Mouse (Mus musculus): ENCODE results near the gene BC024978. TPM values are rescaled to one million over a fixed set of nuclear protein-coding genes. Genes with fewer than 3 reads are reported as not detected.

The BC024978 gene
- total RNA-seq, 1 experiment from 2014 or later: 28.0 TPM

GRCm38 (mm10) chr7:27259771-27260170, 64.2 kb downstream of the BC024978 start:
- DNase-seq: no peak

Small RNA genes lying within 50 kb of the gene (microRNA-seq; reads per million reads assigned to microRNA genes)
- 0 to 0.36 reads per million in 2 experiments for gene Mir1191
- gene Mir3101: 0 reads per million in 2 experiments

Other genes with a start within 250 kb of the BC024978 start
- gene Cyp2a12, start 166.7 kb upstream of the BC024978 start, total RNA-seq (2021): 1.8 and 9.6 TPM in 2 replicates
- gene Cyp2f2, start 75.9 kb upstream of the BC024978 start, total RNA-seq (2021): 1,420 and 1,521 TPM in 2 replicates
- gene Cyp2t4, start 42.1 kb upstream of the BC024978 start, total RNA-seq (2021): not detected in 2 replicates
- 108 and 120 TPM in 2 replicates for gene Egln2, start 29.0 kb upstream of the BC024978 start, total RNA-seq (2021)
- gene Rab4b, start 16.9 kb upstream of the BC024978 start, total RNA-seq (2021): 65.7 and 78.2 TPM in 2 replicates
- 0.62 TPM in 1 of 2 replicates, not detected in the other for gene Gm21983, start 14.7 kb upstream of the BC024978 start, total RNA-seq (2021)
- not detected in 2 replicates for gene Mia, start 14.6 kb upstream of the BC024978 start, total RNA-seq (2021)
- gene Snrpa, start 490 bp downstream of the BC024978 start, total RNA-seq (2021): 108 and 114 TPM in 2 replicates
- 15.9 and 18.3 TPM in 2 replicates for gene Itpkc, start 32.9 kb downstream of the BC024978 start, total RNA-seq (2021)
- gene Coq8b, start 37.2 kb downstream of the BC024978 start, total RNA-seq (2021): 74.4 and 90.3 TPM in 2 replicates
- gene Numbl, start 62.7 kb downstream of the BC024978 start, total RNA-seq (2021): 8.4 and 12.6 TPM in 2 replicates
- 62.9 and 66.6 TPM in 2 replicates for gene Ltbp4, start 141.9 kb downstream of the BC024978 start, total RNA-seq (2021)
- gene Shkbp1, start 160.2 kb downstream of the BC024978 start, total RNA-seq (2021): 23.3 and 28.6 TPM in 2 replicates
- 0.91 TPM in 1 of 2 replicates, not detected in the other for gene Gm20479, start 161.6 kb downstream of the BC024978 start, total RNA-seq (2021)

All from adrenal gland, postnatal 25 days (tissue).